Mouse (Mus musculus): Measurements from ENCODE around the gene Slc22a20.

Gene Slc22a20

GRCm38 (mm10) chr19:5924713-5925093, 61.2 kb downstream of the Slc22a20 start, which contains the start of gene Cdc42ep2:
TSS of gene Cdc42ep2 (minus strand) at chr19:5924816.
- in situ Hi-C loops (cut with MboI) = no loop called here

GRCm38 (mm10) chr19:5923990-5924712, 61.8 kb downstream of the Slc22a20 start:
- in situ Hi-C loops (cut with MboI) = no loop called here

GRCm38 (mm10) chr19:5922963-5923362, 63.0 kb downstream of the Slc22a20 start:
- in situ Hi-C loops (cut with MboI) = no loop called here

- in situ Hi-C loops (cut with MboI) = no loop called here
These were observed 63.6 kb downstream of the Slc22a20 start for GRCm38 (mm10) chr19:5922119-5922942.

- in situ Hi-C loops (cut with MboI) = no loop called here
These were observed 64.2 kb downstream of the Slc22a20 start for GRCm38 (mm10) chr19:5921715-5922114.
